Mouse (Mus musculus) midbrain, embryonic 14.5 days (tissue): ENCODE data around the gene Ckmt1. TPM values are rescaled to one million over a fixed set of nuclear protein-coding genes. Genes with fewer than 3 reads are reported as not detected.
A peak's percentile ranks its signal among the peaks of the same experiment; 100 is the strongest.

Source experiments
- ATAC-seq: fragments of 200-750 bp; cut with Nextera tagmentation; 2 replicates; pipeline ENCODE4 v1.8.0; 2017; ENCODE audit warnings: moderate number of reproducible peaks, moderate library complexity; ENCODE audit not compliant: low FRiP score, low TSS enrichment
- DNase-seq: peaks from one replicate; pipeline ENCODE4 v3.0.0-alpha.2; 2015
- H3K27ac ChIP-seq: fragments of 300-500 bp; sonication (generic); replicated peaks from 2 replicates; pipeline ENCODE4 v1.5.1; 2014; ENCODE audit warnings: mild to moderate bottlenecking, low read depth, low read length, moderate library complexity
- H3K27me3 ChIP-seq: fragments of 300-500 bp; sonication (generic); 2 replicates; pipeline ENCODE4 v1.6.1; 2014; ENCODE audit warnings: low read length, control low read depth, mixed read lengths; ENCODE audit not compliant: control insufficient read depth, insufficient read depth
- H3K36me3 ChIP-seq: fragments of 300-500 bp; sonication (generic); 2 replicates; pipeline ENCODE4 v1.6.1; 2014; ENCODE audit warnings: low read length, control low read depth; ENCODE audit not compliant: control insufficient read depth, insufficient read depth
- H3K4me1 ChIP-seq: fragments of 300-500 bp; sonication (generic); 2 replicates; pipeline ENCODE4 v1.6.1; 2014; ENCODE audit warnings: mild to moderate bottlenecking, antibody characterized with exemption, low read length, control low read depth; ENCODE audit not compliant: control insufficient read depth, insufficient read depth
- H3K4me2 ChIP-seq: fragments of 300-500 bp; sonication (generic); 2 replicates; pipeline ENCODE4 v1.6.1; 2014; ENCODE audit warnings: mild to moderate bottlenecking, low read length, moderate library complexity
- H3K4me3 ChIP-seq: fragments of 300-500 bp; sonication (generic); replicated peaks from 2 replicates; pipeline ENCODE4 v1.5.1; 2014; ENCODE audit warnings: low read depth, low read length
- H3K9ac ChIP-seq: fragments of 300-500 bp; sonication (generic); replicated peaks from 2 replicates; pipeline ENCODE4 v1.6.1; 2014; ENCODE audit warnings: mild to moderate bottlenecking, low read length, moderate library complexity
- H3K9me3 ChIP-seq: fragments of 300-500 bp; sonication (generic); 2 replicates; pipeline ENCODE4 v1.6.1; 2016; ENCODE audit warnings: low read length, control low read depth, mixed read lengths; ENCODE audit not compliant: control insufficient read depth
- WGBS: fragments of 180-500 bp; shearing (Covaris S2); extraction: QIAGEN DNeasy Blood & Tissue Kit; methylation state at CpG from one replicate; pipeline ENCODE4 v1.1.7; 2014; 5-methylcytosine and 5-hydroxymethylcytosine counted together
- polyA plus RNA-seq: library from polyadenylated mRNA; unstranded; fragments of >200 nt; fragmentation: Nextera tagmentation; extraction: Ambion mirVana; gene quantifications from 2 replicates; pipeline ENCODE4 v1.2.1, GENCODE M21; 2014

Ckmt1 gene
- polyA plus RNA-seq, 1 experiment from 2014 or later, result 47.3 TPM

DNA sequence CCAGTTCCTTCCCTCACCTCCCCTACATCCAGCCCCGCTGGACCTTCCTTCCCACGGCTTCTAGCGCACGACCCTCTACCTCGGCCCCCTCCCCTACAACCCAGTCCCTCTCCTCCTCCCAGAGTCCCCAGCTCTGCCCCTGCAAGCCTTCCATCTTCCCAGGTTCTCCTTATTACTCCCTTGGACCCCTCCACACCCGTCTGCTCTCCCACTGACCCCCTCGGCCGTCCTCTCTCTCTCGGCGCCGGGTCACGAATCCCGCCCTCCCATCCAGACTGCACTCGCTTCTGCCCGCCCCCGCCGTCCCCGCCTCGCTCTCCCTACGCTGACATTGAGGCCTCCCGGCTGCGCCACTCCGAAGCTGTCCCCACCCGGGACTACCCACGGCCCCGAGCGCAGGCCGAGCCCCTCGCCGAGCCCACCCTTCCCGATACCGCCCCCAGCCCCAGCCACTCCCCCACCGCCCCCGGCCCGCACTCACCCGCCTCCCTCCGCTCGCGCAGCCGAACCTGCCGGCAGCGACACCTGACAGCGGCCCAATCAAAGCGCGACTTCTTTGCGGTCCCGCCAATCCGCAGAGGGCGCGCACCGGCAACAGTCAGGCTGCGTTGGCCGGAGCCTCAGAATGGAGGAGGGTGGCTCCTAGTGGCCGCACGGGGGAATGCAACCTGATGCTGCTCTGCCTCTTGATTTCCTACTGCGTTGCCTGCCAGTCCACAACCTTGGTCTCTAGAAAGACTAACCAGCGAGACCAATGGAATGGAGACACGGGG, 2.5 kb upstream of the Ckmt1 start, which contains the start of gene Ppip5k1:
Gene Ppip5k1, minus strand, starts transcription at position 577 of the 773 bp plus-strand sequence.
- peak within 1 kb of the TSS; percentile 87 for H3K27ac ChIP-seq
- peaks cover 14% of the 10 kb centered on the region for H3K4me1 ChIP-seq
- H3K4me2 ChIP-seq, result peak within 1 kb of the TSS; percentile 55
- no peaks in the 10 kb centered on the region for H3K36me3 ChIP-seq
- DNase-seq (peak; percentile 98), ATAC-seq (peak; percentile 96)
- H3K9ac ChIP-seq, result peak within 1 kb of the TSS; percentile 75
- no peaks in the 10 kb centered on the region for H3K9me3 ChIP-seq
- WGBS, result under 1% methylated on average over 57 of the region's 58 CpGs
- peaks cover 9% of the 10 kb centered on the region; the same call in 1 of the 2 replicates for H3K27me3 ChIP-seq
- peak within 1 kb of the TSS; percentile 58 for H3K4me3 ChIP-seq

DNA sequence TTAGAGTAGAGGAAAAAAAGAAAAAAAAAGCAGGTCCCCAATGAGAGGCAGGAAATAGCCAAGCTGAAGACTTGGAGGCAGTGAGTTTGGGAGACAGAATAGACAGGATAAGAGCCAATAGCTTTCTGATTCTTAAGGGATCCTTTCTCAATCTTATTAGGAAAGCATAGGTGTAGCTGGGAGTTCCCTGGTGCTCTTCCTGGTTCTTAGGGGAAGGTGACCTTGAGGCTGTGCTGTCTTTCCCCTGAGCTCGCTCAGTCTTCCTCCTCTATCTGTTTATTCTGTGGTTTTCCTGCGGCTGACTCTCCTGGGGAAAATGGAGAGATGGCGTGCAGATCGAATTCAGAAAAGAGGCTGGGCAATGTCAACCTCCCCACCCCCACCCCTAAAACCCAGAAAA, 447 bp downstream of the Ckmt1 start:
- Histone ChIP-seq H3K36me3 (no peaks in the 10 kb centered on the region), H3K4me1 (peaks cover 14% of the 10 kb centered on the region), H3K27me3 (peaks cover 9% of the 10 kb centered on the region; the same call in 1 of the 2 replicates), H3K9ac (peak overlapping the region; percentile 65), H3K27ac (0 out of 2 replicates have a peak overlapping the region, but pooled peaks have one; percentile 20), H3K4me3 (peak overlapping the region; percentile 45), H3K9me3 (no peaks in the 10 kb centered on the region), H3K4me2 (peak overlapping the region; percentile 62)
- 5% methylated on average over 4 of the region's 4 CpGs for WGBS
- DNase-seq (no peak), ATAC-seq (no peak)

DNA sequence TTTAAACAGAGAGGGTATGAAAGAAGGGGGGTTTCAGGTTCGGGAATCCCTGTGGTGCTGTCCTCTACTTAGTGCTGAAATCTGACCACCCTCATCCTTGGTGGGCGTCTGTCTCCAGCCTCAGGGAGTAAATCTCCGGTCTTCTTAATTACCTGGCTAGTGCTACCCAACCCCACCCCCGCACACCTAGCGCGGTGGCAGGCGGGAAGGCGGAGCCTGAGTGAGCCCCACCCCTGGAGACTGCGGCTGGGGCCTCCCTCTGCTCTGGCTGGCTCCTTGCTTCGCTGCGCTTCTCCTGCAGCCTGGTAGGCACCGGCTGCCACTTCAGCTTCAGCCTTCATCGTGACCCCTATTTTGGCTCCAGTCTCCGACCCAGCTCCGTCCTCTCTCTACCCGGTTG, 867 bp downstream of the Ckmt1 start:
- Histone ChIP-seq H3K27me3 (peaks cover 9% of the 10 kb centered on the region; the same call in 1 of the 2 replicates), H3K4me3 (peak overlapping the region; percentile 45), H3K4me2 (peak overlapping the region; percentile 62), H3K27ac (peak overlapping the region; percentile 39), H3K4me1 (peaks cover 14% of the 10 kb centered on the region), H3K36me3 (no peaks in the 10 kb centered on the region), H3K9ac (peak overlapping the region; percentile 65), H3K9me3 (no peaks in the 10 kb centered on the region)
- ATAC-seq, result peak; percentile 62; the same call in 1 of the 2 replicates
- 0% methylated on average over 16 of the region's 16 CpGs for WGBS
- DNase-seq, result peak; percentile 80

DNA sequence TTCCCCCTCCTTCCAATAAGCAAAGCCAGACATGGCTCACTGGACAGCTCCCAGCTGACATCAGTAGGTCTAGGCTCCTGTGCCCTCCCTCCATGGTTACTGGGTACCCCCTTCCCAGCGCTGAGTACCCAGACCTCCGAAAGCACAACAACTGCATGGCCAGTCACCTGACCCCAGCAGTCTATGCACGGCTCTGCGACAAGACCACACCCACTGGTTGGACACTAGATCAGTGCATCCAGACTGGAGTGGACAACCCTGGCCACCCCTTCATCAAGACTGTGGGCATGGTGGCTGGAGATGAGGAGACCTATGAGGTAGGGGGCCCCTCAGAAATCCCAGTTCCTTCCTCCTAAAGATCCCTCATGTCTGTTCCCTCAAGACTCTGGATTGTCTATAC, 1.9 kb downstream of the Ckmt1 start:
- Histone ChIP-seq H3K4me1 (peaks cover 7% of the 10 kb centered on the region), H3K9ac (no peak overlapping the region), H3K4me2 (peak overlapping the region; percentile 62), H3K4me3 (0 out of 2 replicates have a peak overlapping the region, but pooled peaks have one; percentile 2), H3K27me3 (peaks cover 9% of the 10 kb centered on the region; the same call in 1 of the 2 replicates), H3K9me3 (no peaks in the 10 kb centered on the region), H3K36me3 (no peaks in the 10 kb centered on the region), H3K27ac (no peak overlapping the region)
- DNase-seq, result no peak
- ATAC-seq, result no peak
- 44% methylated on average over 4 of the region's 4 CpGs for WGBS

DNA sequence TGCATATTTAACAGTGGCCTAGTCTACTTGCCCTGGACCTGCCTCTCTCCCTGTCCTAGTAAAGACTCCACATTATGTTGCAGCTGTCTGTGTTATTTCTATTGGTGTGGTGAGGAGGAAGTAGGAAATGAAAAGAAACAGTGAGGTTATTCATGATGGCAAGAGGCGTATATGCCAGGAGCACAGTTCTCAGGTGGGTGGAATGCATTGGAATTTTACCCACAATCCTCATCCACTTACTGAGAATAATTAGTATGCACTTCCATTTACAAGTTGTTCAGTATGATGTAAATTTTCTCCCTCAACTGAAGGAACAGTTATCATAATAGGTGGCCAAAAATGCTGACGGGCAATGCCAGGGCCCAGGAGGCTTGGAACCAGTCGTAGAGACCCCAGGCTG, 6.1 kb downstream of the Ckmt1 start:
- H3K27me3 ChIP-seq, result no peaks in the 10 kb centered on the region
- ATAC-seq (no peak), DNase-seq (no peak)
- H3K4me3 ChIP-seq, result no peak overlapping the region
- no peaks in the 10 kb centered on the region for H3K9me3 ChIP-seq
- no peak overlapping the region for H3K4me2 ChIP-seq
- no peak overlapping the region for H3K9ac ChIP-seq
- H3K4me1 ChIP-seq, result no peaks in the 10 kb centered on the region; the same call in 1 of the 2 replicates
- no peak overlapping the region for H3K27ac ChIP-seq
- H3K36me3 ChIP-seq, result no peaks in the 10 kb centered on the region
- WGBS, result 77% methylated on average over 3 of the region's 3 CpGs

DNA sequence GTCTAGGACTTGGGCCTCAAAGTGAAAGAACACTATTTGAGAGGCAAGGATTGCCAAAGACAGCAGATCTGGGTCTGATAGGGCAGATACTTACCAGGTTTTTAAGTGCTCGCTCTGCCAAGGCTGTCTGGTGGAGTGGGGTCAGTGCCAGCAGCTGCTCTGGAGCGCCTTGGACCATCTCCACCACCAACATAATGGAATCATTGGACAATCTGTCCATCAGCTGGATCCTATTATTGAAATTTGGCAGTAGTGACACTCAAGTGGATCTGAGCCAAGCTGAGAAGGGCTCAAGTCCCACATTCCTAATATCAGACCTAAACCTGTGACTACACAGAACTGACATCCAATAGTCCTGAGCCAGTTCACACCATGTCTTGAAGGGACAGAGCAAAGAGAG, 11.3 kb downstream of the Ckmt1 start:
- Histone ChIP-seq H3K36me3 (no peaks in the 10 kb centered on the region), H3K9ac (no peak overlapping the region), H3K4me1 (no peaks in the 10 kb centered on the region), H3K4me3 (no peak overlapping the region), H3K27ac (no peak overlapping the region), H3K9me3 (no peaks in the 10 kb centered on the region), H3K27me3 (no peaks in the 10 kb centered on the region), H3K4me2 (no peak overlapping the region)
- DNase-seq (peak; percentile 18), ATAC-seq (no peak)
- WGBS, result 82% methylated on average over 2 of the region's 2 CpGs

DNA sequence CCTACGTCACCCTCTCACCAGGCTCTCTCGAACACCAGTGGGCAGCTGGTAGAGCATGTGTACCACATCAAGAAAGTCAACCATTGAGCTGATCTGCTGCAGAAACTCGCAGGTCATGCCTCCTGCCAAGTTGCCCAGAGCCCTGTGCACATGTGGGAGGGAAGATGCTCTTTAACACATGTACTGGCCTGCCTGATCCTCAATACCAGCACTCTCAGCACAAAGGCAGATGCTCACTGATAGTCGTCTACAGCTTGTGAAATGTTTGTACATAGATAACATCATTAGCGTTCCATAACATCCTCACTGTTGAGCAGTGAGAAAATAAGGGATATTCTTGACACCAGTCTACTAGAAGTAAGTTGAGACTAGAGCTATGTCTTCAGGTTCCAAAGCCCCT, 13.4 kb downstream of the Ckmt1 start:
- Histone ChIP-seq H3K27me3 (no peaks in the 10 kb centered on the region), H3K9me3 (no peaks in the 10 kb centered on the region), H3K27ac (no peak overlapping the region), H3K4me1 (no peaks in the 10 kb centered on the region), H3K9ac (no peak overlapping the region), H3K36me3 (no peaks in the 10 kb centered on the region), H3K4me2 (no peak overlapping the region), H3K4me3 (no peak overlapping the region)
- ATAC-seq, result no peak
- no peak for DNase-seq
- WGBS, result 86% methylated on average over 5 of the region's 5 CpGs

DNA sequence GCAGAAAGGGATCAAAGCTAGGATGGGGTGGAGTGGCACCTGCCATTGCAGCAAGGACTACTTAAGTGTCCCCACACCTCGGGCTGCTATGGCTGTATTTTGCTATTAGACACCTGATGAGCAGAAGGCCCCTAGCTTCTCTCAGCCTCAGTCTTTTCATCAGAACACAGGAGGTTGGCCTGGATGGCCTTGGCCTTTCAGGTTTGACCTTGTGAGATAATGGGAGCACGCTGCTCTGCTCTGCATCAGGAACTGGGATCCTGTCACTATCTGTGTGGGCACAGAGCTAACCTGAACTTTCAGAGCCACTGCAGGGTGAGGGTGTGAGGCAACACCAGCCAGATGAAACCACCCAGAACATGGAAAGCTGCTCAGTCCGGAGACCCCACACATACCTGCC, 14.8 kb downstream of the Ckmt1 start:
- Histone ChIP-seq H3K9ac (no peak overlapping the region), H3K36me3 (no peaks in the 10 kb centered on the region), H3K4me2 (no peak overlapping the region), H3K4me3 (no peak overlapping the region), H3K27me3 (no peaks in the 10 kb centered on the region), H3K27ac (no peak overlapping the region), H3K4me1 (no peaks in the 10 kb centered on the region), H3K9me3 (no peaks in the 10 kb centered on the region)
- 84% methylated on average over 3 of the region's 3 CpGs for WGBS
- no peak for DNase-seq
- ATAC-seq, result no peak

DNA sequence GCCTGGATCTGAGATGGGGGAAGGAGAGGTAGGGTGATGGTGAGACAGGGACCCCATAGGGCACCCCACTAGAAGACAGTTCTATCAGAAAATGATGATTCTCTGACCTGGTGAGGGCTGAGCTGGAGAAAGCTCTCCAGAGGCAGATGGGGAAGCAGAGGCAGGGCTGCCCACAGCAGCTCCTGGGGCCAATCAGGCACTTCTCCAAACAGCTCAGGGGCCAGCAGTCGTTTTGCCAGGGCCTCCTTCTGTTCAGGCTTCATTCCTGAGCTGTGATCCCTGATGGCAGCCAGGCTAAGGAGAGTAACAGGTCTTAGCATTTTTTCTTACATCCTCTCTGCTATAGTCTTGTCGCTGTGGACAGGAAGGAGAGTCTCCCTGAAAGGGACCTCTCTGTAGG, 17.3 kb downstream of the Ckmt1 start:
- no peak overlapping the region for H3K9ac ChIP-seq
- no peaks in the 10 kb centered on the region for H3K36me3 ChIP-seq
- H3K27ac ChIP-seq, result no peak overlapping the region
- H3K4me2 ChIP-seq, result no peak overlapping the region
- DNase-seq (no peak), ATAC-seq (no peak)
- no peaks in the 10 kb centered on the region for H3K9me3 ChIP-seq
- no peaks in the 10 kb centered on the region for H3K27me3 ChIP-seq
- H3K4me3 ChIP-seq, result no peak overlapping the region
- WGBS, result 55% methylated on average over 2 of the region's 2 CpGs
- H3K4me1 ChIP-seq, result no peaks in the 10 kb centered on the region
